Mouse (Mus musculus): ENCODE data around the gene Unc45a. TPM values are rescaled to one million over a fixed set of nuclear protein-coding genes. Genes with fewer than 3 reads are reported as not detected.

Gene Unc45a
- polyA plus RNA-seq, 1 experiment from 2014 or later = 32.3 TPM

DNA sequence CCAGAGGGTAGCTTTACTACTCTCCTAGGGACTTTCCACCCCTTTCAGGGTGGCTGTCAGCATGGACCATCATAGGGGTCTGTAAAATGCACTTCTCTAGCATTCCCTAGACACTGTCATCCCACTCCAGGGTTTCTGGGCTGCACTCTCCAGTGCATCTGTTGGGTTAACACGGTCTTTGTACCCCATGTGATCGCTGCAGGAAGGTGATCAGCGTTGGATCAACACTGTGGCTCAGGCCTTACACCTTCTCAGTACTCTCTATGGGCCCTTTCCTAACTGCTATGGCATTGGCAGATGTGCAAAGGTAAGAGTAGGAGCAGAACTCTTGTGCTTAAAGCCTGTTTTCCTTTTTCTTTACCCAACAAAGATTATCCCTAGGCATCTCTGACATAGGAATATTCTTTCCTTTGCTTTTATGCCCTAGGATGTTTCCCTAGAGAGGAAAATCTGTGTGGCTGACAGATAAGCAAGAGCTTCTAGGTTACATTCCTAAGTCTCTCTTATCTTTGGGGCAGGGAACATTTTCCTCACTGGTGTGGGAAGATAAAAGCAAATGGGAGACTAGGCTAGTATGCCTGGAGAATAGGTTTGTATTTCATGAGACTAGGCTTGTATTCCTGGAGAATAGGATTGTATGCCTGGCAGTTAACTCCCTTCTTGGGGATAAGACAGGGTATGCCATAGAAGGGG lies 57.4 kb downstream of the Unc45a start:
- no peaks in the 10 kb centered on the region for H3K4me1 ChIP-seq (ENCODE audit: control insufficient read depth, insufficient read depth, low read length)
- no peak overlapping the region for H3K4me2 ChIP-seq (ENCODE audit: low read depth, low read length)
- no peak overlapping the region for H3K9ac ChIP-seq (replicated peaks; ENCODE audit: low read depth, low read length)
- H3K4me3 ChIP-seq (ENCODE audit: low read depth, low read length) = no peak overlapping the region
- H3K36me3 ChIP-seq (ENCODE audit: control insufficient read depth, insufficient read depth, low read length) = peaks cover 48% of the 10 kb centered on the region
- H3K27ac ChIP-seq (ENCODE audit: low read depth, low read length) = no peak overlapping the region
- 84% methylated on average over 3 of the region's 3 CpGs for WGBS
- H3K27me3 ChIP-seq (ENCODE audit: control insufficient read depth, insufficient read depth, low read length) = no peaks in the 10 kb centered on the region
- ATAC-seq (ENCODE audit: low read depth) = no peak
- no peaks in the 10 kb centered on the region for H3K9me3 ChIP-seq (ENCODE audit: control insufficient read depth, low read length)

GRCm38 (mm10) chr7:80281646-80282045 lies 59.2 kb downstream of the Unc45a start:
- Histone ChIP-seq H3K4me2 (ENCODE audit: low read depth, low read length) (no peak overlapping the region), H3K36me3 (ENCODE audit: control insufficient read depth, insufficient read depth, low read length) (peaks cover 48% of the 10 kb centered on the region), H3K27me3 (ENCODE audit: control insufficient read depth, insufficient read depth, low read length) (no peaks in the 10 kb centered on the region), H3K27ac (ENCODE audit: low read depth, low read length) (no peak overlapping the region), H3K4me3 (ENCODE audit: low read depth, low read length) (no peak overlapping the region), H3K4me1 (ENCODE audit: control insufficient read depth, insufficient read depth, low read length) (no peaks in the 10 kb centered on the region), H3K9ac (replicated peaks; ENCODE audit: low read depth, low read length) (no peak overlapping the region), H3K9me3 (ENCODE audit: control insufficient read depth, low read length) (no peaks in the 10 kb centered on the region)
- WGBS = 88% methylated on average over 3 of the region's 3 CpGs
- ATAC-seq (ENCODE audit: low read depth) = no peak

DNA sequence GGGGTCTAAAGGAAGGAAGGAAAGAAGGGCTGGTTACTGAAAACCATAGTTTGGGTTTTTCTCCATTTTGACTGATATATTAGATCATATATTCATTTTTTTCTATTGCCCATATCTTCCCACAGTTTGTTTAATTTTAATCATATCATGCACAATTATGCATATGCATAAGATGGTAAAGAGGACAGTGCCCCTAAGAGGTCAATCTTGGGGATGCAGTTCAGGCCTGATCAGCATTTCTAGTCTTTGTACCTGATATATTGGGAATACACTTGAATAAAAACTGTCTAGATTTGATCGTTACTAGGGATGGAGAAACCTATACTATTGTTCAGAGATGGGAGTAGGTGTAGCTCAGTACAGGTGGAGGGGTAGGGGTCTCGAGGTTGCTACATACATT lies 59.8 kb downstream of the Unc45a start:
- no peak overlapping the region for H3K9ac ChIP-seq (replicated peaks; ENCODE audit: low read depth, low read length)
- H3K27me3 ChIP-seq (ENCODE audit: control insufficient read depth, insufficient read depth, low read length) = no peaks in the 10 kb centered on the region
- H3K4me2 ChIP-seq (ENCODE audit: low read depth, low read length) = no peak overlapping the region
- WGBS = 97% methylated on average over 2 of the region's 2 CpGs
- no peaks in the 10 kb centered on the region for H3K4me1 ChIP-seq (ENCODE audit: control insufficient read depth, insufficient read depth, low read length)
- ATAC-seq (ENCODE audit: low read depth) = no peak
- H3K27ac ChIP-seq (ENCODE audit: low read depth, low read length) = no peak overlapping the region
- H3K4me3 ChIP-seq (ENCODE audit: low read depth, low read length) = no peak overlapping the region
- no peaks in the 10 kb centered on the region for H3K9me3 ChIP-seq (ENCODE audit: control insufficient read depth, low read length)
- peaks cover 50% of the 10 kb centered on the region for H3K36me3 ChIP-seq (ENCODE audit: control insufficient read depth, insufficient read depth, low read length)

GRCm38 (mm10) chr7:80280032-80280431 lies 60.8 kb downstream of the Unc45a start:
- no peak overlapping the region for H3K4me2 ChIP-seq (ENCODE audit: low read depth, low read length)
- H3K9ac ChIP-seq (replicated peaks; ENCODE audit: low read depth, low read length) = no peak overlapping the region
- H3K36me3 ChIP-seq (ENCODE audit: control insufficient read depth, insufficient read depth, low read length) = peaks cover 51% of the 10 kb centered on the region
- H3K4me1 ChIP-seq (ENCODE audit: control insufficient read depth, insufficient read depth, low read length) = no peaks in the 10 kb centered on the region
- no peaks in the 10 kb centered on the region for H3K27me3 ChIP-seq (ENCODE audit: control insufficient read depth, insufficient read depth, low read length)
- H3K27ac ChIP-seq (ENCODE audit: low read depth, low read length) = no peak overlapping the region
- H3K9me3 ChIP-seq (ENCODE audit: control insufficient read depth, low read length) = no peaks in the 10 kb centered on the region
- 87% methylated on average over 10 of the region's 10 CpGs for whole genome bisulfite sequencing
- no peak for ATAC-seq (ENCODE audit: low read depth)
- H3K4me3 ChIP-seq (ENCODE audit: low read depth, low read length) = no peak overlapping the region

DNA sequence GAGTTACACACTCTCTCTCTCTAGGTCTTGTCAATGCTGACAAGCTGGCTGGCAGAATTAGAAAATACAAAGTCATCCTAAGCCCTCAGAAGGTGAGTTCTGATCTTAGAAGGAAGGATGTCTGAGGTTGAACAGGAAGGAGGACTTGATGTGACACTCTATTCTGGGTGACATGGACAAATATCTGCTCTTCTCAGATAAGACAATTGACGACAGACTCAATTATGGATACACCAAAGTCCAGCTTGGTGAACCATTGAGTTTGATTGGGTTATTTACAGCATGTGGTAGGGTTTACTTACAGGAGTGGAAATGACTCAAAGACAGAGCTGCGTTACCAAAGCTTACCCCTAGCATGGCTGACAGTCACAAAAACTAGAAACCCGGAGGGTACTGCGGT lies 64.4 kb downstream of the Unc45a start:
- 0 out of 2 replicates have a peak, but pooled peaks cover 4% of the 10 kb centered on the region for H3K9me3 ChIP-seq (ENCODE audit: control insufficient read depth, low read length)
- no peak overlapping the region for H3K9ac ChIP-seq (replicated peaks; ENCODE audit: low read depth, low read length)
- no peak overlapping the region for H3K4me2 ChIP-seq (ENCODE audit: low read depth, low read length)
- no peak for ATAC-seq (ENCODE audit: low read depth)
- H3K27ac ChIP-seq (ENCODE audit: low read depth, low read length) = no peak overlapping the region
- 94% methylated on average over 4 of the region's 4 CpGs for WGBS
- H3K4me3 ChIP-seq (ENCODE audit: low read depth, low read length) = no peak overlapping the region
- no peaks in the 10 kb centered on the region for H3K4me1 ChIP-seq (ENCODE audit: control insufficient read depth, insufficient read depth, low read length)
- H3K27me3 ChIP-seq (ENCODE audit: control insufficient read depth, insufficient read depth, low read length) = no peaks in the 10 kb centered on the region
- H3K36me3 ChIP-seq (ENCODE audit: control insufficient read depth, insufficient read depth, low read length) = peaks cover 52% of the 10 kb centered on the region

Other genes with a start within 250 kb of the Unc45a start
- 189 and 215 TPM in 2 replicates for gene Idh2, start 225.6 kb downstream of the Unc45a start, polyA plus RNA-seq (2014; fragmentation: Nextera tagmentation; extraction: Ambion mirVana)
- 18.7 and 25.7 TPM in 2 replicates for gene Sema4b, start 154.2 kb downstream of the Unc45a start, polyA plus RNA-seq (2014; fragmentation: Nextera tagmentation; extraction: Ambion mirVana)
- 26.4 and 38.0 TPM in 2 replicates for gene Cib1, start 108.2 kb downstream of the Unc45a start, polyA plus RNA-seq (2014; fragmentation: Nextera tagmentation; extraction: Ambion mirVana)
- gene Gdpgp1, start 108.1 kb downstream of the Unc45a start, polyA plus RNA-seq (2014; fragmentation: Nextera tagmentation; extraction: Ambion mirVana) = 4.5 and 5.3 TPM in 2 replicates
- gene Ttll13, start 94.6 kb downstream of the Unc45a start, polyA plus RNA-seq (2014; fragmentation: Nextera tagmentation; extraction: Ambion mirVana) = 3.1 and 4.2 TPM in 2 replicates
- 66.2 and 70.2 TPM in 2 replicates for gene Ngrn, start 79.8 kb downstream of the Unc45a start, polyA plus RNA-seq (2014; fragmentation: Nextera tagmentation; extraction: Ambion mirVana)
- gene Vps33b, start 71.4 kb downstream of the Unc45a start, polyA plus RNA-seq (2014; fragmentation: Nextera tagmentation; extraction: Ambion mirVana) = 34.9 and 35.3 TPM in 2 replicates
- 21.5 and 24.9 TPM in 2 replicates for gene Prc1, start 46.6 kb downstream of the Unc45a start, polyA plus RNA-seq (2014; fragmentation: Nextera tagmentation; extraction: Ambion mirVana)
- 13.7 and 20.1 TPM in 2 replicates for gene Rccd1, start 16.6 kb downstream of the Unc45a start, polyA plus RNA-seq (2014; fragmentation: Nextera tagmentation; extraction: Ambion mirVana)
- gene Hddc3, start 2.1 kb upstream of the Unc45a start, polyA plus RNA-seq (2014; fragmentation: Nextera tagmentation; extraction: Ambion mirVana) = 21.5 and 25.8 TPM in 2 replicates
- gene Man2a2, start 30.4 kb upstream of the Unc45a start, polyA plus RNA-seq (2014; fragmentation: Nextera tagmentation; extraction: Ambion mirVana) = 22.9 and 23.6 TPM in 2 replicates
- 2.2 and 6.0 TPM in 2 replicates for gene Fes, start 46.9 kb upstream of the Unc45a start, polyA plus RNA-seq (2014; fragmentation: Nextera tagmentation; extraction: Ambion mirVana)
- gene Furin, start 64.4 kb upstream of the Unc45a start, polyA plus RNA-seq (2014; fragmentation: Nextera tagmentation; extraction: Ambion mirVana) = 5.3 TPM in 2 replicates
- gene Blm, start 194.1 kb upstream of the Unc45a start, polyA plus RNA-seq (2014; fragmentation: Nextera tagmentation; extraction: Ambion mirVana) = 10.2 and 11.2 TPM in 2 replicates

All from neural tube, embryonic 14.5 days (tissue).